Mouse (Mus musculus) neural tube, embryonic 13.5 days (tissue): ENCODE measurements around the gene Rad52. TPM values are rescaled to one million over a fixed set of nuclear protein-coding genes. Genes with fewer than 3 reads are reported as not detected.

Experiments used
- ATAC-seq: fragments of 200-750 bp; cut with Nextera tagmentation; 2 replicates; pipeline ENCODE4 v1.8.0; 2017; ENCODE audit warnings: low read depth, mild to moderate bottlenecking, moderate TSS enrichment, moderate library complexity
- H3K27ac ChIP-seq: fragments of 300-500 bp; sonication (generic); replicated peaks from 2 replicates; pipeline ENCODE4 v1.5.1; 2015; ENCODE audit warnings: moderate library complexity, mild to moderate bottlenecking, inconsistent platforms
- H3K27me3 ChIP-seq: fragments of 300-500 bp; sonication (generic); 2 replicates; pipeline ENCODE4 v1.6.1; 2015; ENCODE audit warnings: mild to moderate bottlenecking, inconsistent platforms
- H3K36me3 ChIP-seq: fragments of 300-500 bp; sonication (generic); 2 replicates; pipeline ENCODE4 v1.6.1; 2015; ENCODE audit warnings: mild to moderate bottlenecking, inconsistent platforms
- H3K4me1 ChIP-seq: fragments of 300-500 bp; sonication (generic); replicated peaks from 2 replicates; pipeline ENCODE4 v1.6.1; 2015; ENCODE audit warnings: inconsistent platforms
- H3K4me2 ChIP-seq: fragments of 300-500 bp; sonication (generic); 2 replicates; pipeline ENCODE4 v1.6.1; 2015; ENCODE audit warnings: inconsistent platforms, mild to moderate bottlenecking, moderate library complexity
- H3K4me3 ChIP-seq: fragments of 300-500 bp; sonication (generic); 2 replicates; pipeline ENCODE4 v1.5.1; 2015; ENCODE audit warnings: mild to moderate bottlenecking, inconsistent platforms
- H3K9ac ChIP-seq: fragments of 300-500 bp; sonication (generic); 2 replicates; pipeline ENCODE4 v1.6.1; 2015; ENCODE audit warnings: moderate library complexity, mild to moderate bottlenecking, inconsistent platforms
- H3K9me3 ChIP-seq: fragments of 300-500 bp; sonication (generic); 2 replicates; pipeline ENCODE4 v1.6.1; 2016; ENCODE audit warnings: inconsistent platforms
- WGBS: fragments of 180-500 bp; shearing (Covaris S2); methylation state at CpG from one replicate; pipeline ENCODE4 v1.1.7; 2015; 5-methylcytosine and 5-hydroxymethylcytosine counted together
- polyA plus RNA-seq: library from polyadenylated mRNA; unstranded; fragments of >200 nt; fragmentation: Nextera tagmentation; extraction: Ambion mirVana; gene quantifications from 2 replicates; pipeline ENCODE4 v1.2.1, GENCODE M21; 2015

Gene Rad52
- polyA plus RNA-seq, 1 experiment from 2014 or later, result 26.1 TPM

GRCm38 (mm10) chr6:119918561-119919181 lies 16.2 kb downstream of the Rad52 start:
- no peak overlapping the region for H3K4me3 ChIP-seq
- no peaks in the 10 kb centered on the region for H3K9me3 ChIP-seq
- H3K27me3 ChIP-seq, result no peaks in the 10 kb centered on the region
- no peak overlapping the region for H3K4me2 ChIP-seq
- no peak overlapping the region for H3K27ac ChIP-seq
- no peak overlapping the region for H3K9ac ChIP-seq
- ATAC-seq, result no peak
- peaks cover 90% of the 10 kb centered on the region for H3K36me3 ChIP-seq
- 90% methylated on average over 16 of the region's 16 CpGs for WGBS
- no peaks in the 10 kb centered on the region for H3K4me1 ChIP-seq

DNA sequence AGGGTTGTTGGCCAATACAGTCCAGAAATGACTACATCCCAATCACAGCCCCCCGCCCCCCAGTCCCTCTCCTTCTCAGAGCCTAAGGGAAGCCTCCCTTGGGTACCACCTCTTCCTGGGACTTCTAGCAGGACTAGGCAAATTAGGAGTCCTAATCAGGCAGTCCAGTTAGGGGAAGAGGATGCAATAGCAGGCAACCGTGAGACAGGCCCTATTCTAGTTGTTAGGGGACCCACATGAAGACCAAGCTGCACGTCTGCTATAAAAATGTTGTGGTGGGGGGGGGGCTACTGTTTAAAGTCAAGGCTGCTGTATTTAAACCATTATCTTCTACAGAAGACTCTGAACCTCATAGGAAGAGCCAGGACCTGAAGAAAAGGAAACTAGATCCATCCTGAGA lies 19.6 kb downstream of the Rad52 start:
- no peaks in the 10 kb centered on the region for H3K4me1 ChIP-seq

DNA sequence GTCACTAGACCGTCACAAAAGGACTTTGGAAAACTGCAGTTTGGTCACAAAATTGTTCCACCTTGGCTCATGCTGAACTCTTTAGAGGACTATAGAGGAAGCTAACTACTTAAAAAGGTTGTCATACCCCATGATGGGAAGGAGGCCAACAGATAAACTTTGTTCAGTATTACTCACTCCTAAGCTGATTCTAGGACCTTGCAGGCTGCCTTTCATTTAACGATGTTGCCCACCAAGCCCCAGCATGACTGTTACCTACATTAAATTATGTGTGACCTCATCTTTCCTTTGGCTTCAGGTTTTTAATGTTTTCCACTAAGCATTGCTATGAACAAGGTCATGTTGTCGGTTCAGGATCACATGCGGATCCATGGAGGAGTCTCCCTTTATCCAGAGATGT lies 20.0 kb downstream of the Rad52 start:
- Histone ChIP-seq H3K9ac (no peak overlapping the region), H3K36me3 (peaks cover 92% of the 10 kb centered on the region), H3K4me2 (no peak overlapping the region), H3K4me1 (no peaks in the 10 kb centered on the region), H3K9me3 (no peaks in the 10 kb centered on the region), H3K27me3 (no peaks in the 10 kb centered on the region), H3K27ac (no peak overlapping the region), H3K4me3 (no peak overlapping the region)
- 93% methylated on average over 4 of the region's 4 CpGs for WGBS
- no peak for ATAC-seq

More for the DNA sequence above, 19.6 kb downstream of the Rad52 start:
- peaks cover 92% of the 10 kb centered on the region for H3K36me3 ChIP-seq
- no peak overlapping the region for H3K4me2 ChIP-seq
- no peak overlapping the region for H3K4me3 ChIP-seq
- ATAC-seq, result no peak
- H3K9ac ChIP-seq, result no peak overlapping the region
- H3K27ac ChIP-seq, result no peak overlapping the region
- H3K27me3 ChIP-seq, result no peaks in the 10 kb centered on the region
- WGBS, result 78% methylated on average over 3 of the region's 3 CpGs
- no peaks in the 10 kb centered on the region for H3K9me3 ChIP-seq

DNA sequence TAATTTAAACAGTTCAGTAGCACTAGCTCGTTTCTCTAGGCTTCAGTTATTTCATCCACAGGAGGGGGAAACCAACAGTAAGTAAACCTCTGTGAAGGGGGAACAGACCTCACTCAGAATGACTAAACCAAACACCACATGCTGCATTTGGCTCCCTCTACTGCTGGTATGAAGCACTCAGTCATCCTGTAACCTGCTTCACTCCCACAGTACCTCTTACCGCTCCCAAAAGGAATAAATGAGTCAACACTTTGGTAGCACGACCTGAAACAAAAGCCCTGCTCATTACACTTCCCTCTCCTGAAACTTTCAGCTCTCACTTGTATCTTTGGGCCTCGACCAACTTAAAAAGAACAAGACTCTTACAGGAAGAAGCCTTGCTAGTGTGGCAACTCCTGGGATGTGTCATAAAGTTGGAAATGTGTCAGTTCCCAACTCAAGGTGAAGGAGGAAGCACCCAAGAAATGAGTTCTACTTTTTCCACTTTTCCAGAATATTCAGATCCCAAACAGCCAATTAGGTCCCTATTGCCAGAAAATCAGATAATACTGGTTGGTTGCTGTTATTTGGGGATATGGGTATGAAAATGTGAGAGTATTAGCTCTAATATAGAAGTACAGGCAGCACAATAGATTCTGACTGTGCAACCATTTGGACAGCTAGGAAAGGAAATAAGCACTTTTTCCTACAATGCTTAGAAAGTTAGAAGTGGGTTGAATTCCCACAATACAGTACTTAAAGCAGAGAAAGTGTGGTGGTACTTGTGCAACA lies 21.9 kb downstream of the Rad52 start:
- Histone ChIP-seq H3K9ac (no peak overlapping the region), H3K4me2 (no peak overlapping the region), H3K9me3 (no peaks in the 10 kb centered on the region), H3K36me3 (peaks cover 93% of the 10 kb centered on the region), H3K4me3 (no peak overlapping the region), H3K27me3 (no peaks in the 10 kb centered on the region), H3K4me1 (no peaks in the 10 kb centered on the region), H3K27ac (no peak overlapping the region)
- no peak for ATAC-seq
- WGBS, result 47% methylated on average over 4 of the region's 4 CpGs

Other genes with a start within 250 kb of the Rad52 start
- gene Erc1, start 54.5 kb upstream of the Rad52 start, polyA plus RNA-seq, result 38.1 and 42.0 TPM in 2 replicates
- gene Wnk1, start 136.0 kb downstream of the Rad52 start, polyA plus RNA-seq, result 51.0 and 59.2 TPM in 2 replicates
- not detected in 2 replicates for gene Ninj2, start 190.7 kb downstream of the Rad52 start, polyA plus RNA-seq